Mouse (Mus musculus): ENCODE measurements at regions not wholly inside any gene's neighbourhood (a gene's known extent, or its start where the extent isn't known, plus 50 kb on each side); places are given as distances from the start of the nearest gene placed in this dataset.
A peak's percentile ranks its signal among the peaks of the same experiment; 100 is the strongest.

GRCm38 (mm10) chr3:149280807-149281789 lies 290.7 kb upstream of the Adgrl2 start:
- no peaks in the 10 kb centered on the region for H3K36me3 ChIP-seq
- no peaks in the 10 kb centered on the region for H3K27me3 ChIP-seq
- no peaks in the 10 kb centered on the region for H3K4me1 ChIP-seq
- no peaks in the 10 kb centered on the region for H3K9me3 ChIP-seq
- 84% methylated on average over 9 of the region's 9 CpGs for WGBS
- H3K27ac ChIP-seq = no peak overlapping the region
- ATAC-seq (ENCODE audit: insufficient number of reproducible peaks, insufficient read depth, low FRiP score, low TSS enrichment) = no peak
- H3K4me2 ChIP-seq (replicated peaks) = no peak overlapping the region
- H3K9ac ChIP-seq = no peak overlapping the region
- no peak overlapping the region for H3K4me3 ChIP-seq

- Histone ChIP-seq H3K27me3 (no peaks in the 10 kb centered on the region), H3K4me2 (replicated peaks) (no peak overlapping the region), H3K9ac (no peak overlapping the region), H3K4me1 (no peaks in the 10 kb centered on the region), H3K4me3 (no peak overlapping the region), H3K36me3 (no peaks in the 10 kb centered on the region), H3K27ac (no peak overlapping the region), H3K9me3 (no peaks in the 10 kb centered on the region)
- ATAC-seq (ENCODE audit: insufficient number of reproducible peaks, insufficient read depth, low FRiP score, low TSS enrichment) = no peak
- WGBS = 82% methylated on average over 6 of the region's 6 CpGs
Measured at GRCm38 (mm10) chr3:149279338-149279737, 289.0 kb upstream of the Adgrl2 start.

GRCm38 (mm10) chr3:149277812-149278211 lies 287.5 kb upstream of the Adgrl2 start:
- Histone ChIP-seq H3K27ac (no peak overlapping the region), H3K4me2 (replicated peaks) (no peak overlapping the region), H3K36me3 (no peaks in the 10 kb centered on the region), H3K27me3 (no peaks in the 10 kb centered on the region), H3K4me1 (no peaks in the 10 kb centered on the region), H3K9ac (no peak overlapping the region), H3K9me3 (no peaks in the 10 kb centered on the region), H3K4me3 (no peak overlapping the region)
- WGBS = 63% methylated on average over 3 of the region's 3 CpGs
- ATAC-seq (ENCODE audit: insufficient number of reproducible peaks, insufficient read depth, low FRiP score, low TSS enrichment) = no peak

GRCm38 (mm10) chr3:149275478-149276132 lies 285.2 kb upstream of the Adgrl2 start:
- H3K4me3 ChIP-seq = no peak overlapping the region
- H3K4me2 ChIP-seq (replicated peaks) = no peak overlapping the region
- no peak overlapping the region for H3K9ac ChIP-seq
- H3K27me3 ChIP-seq = no peaks in the 10 kb centered on the region
- no peaks in the 10 kb centered on the region for H3K9me3 ChIP-seq
- H3K36me3 ChIP-seq = no peaks in the 10 kb centered on the region
- no peaks in the 10 kb centered on the region for H3K4me1 ChIP-seq
- ATAC-seq (ENCODE audit: insufficient number of reproducible peaks, insufficient read depth, low FRiP score, low TSS enrichment) = no peak
- WGBS = 77% methylated on average over 6 of the region's 6 CpGs
- no peak overlapping the region for H3K27ac ChIP-seq

GRCm38 (mm10) chr3:149274987-149275386 lies 284.6 kb upstream of the Adgrl2 start:
- H3K4me2 ChIP-seq (replicated peaks) = peak overlapping the region; percentile 23; the same call in 1 of the 2 replicates
- H3K36me3 ChIP-seq = no peaks in the 10 kb centered on the region
- H3K9ac ChIP-seq = no peak overlapping the region
- no peaks in the 10 kb centered on the region for H3K4me1 ChIP-seq
- no peak overlapping the region for H3K27ac ChIP-seq
- H3K4me3 ChIP-seq = no peak overlapping the region
- no peaks in the 10 kb centered on the region for H3K27me3 ChIP-seq
- 74% methylated on average over 5 of the region's 5 CpGs for WGBS
- no peaks in the 10 kb centered on the region for H3K9me3 ChIP-seq
- ATAC-seq (ENCODE audit: insufficient number of reproducible peaks, insufficient read depth, low FRiP score, low TSS enrichment) = no peak

GRCm38 (mm10) chr3:149273993-149274692 lies 283.8 kb upstream of the Adgrl2 start:
- Histone ChIP-seq H3K4me1 (no peaks in the 10 kb centered on the region), H3K4me3 (no peak overlapping the region), H3K9ac (no peak overlapping the region), H3K4me2 (replicated peaks) (peak overlapping the region; percentile 23; the same call in 1 of the 2 replicates), H3K36me3 (no peaks in the 10 kb centered on the region), H3K27ac (no peak overlapping the region), H3K9me3 (no peaks in the 10 kb centered on the region), H3K27me3 (no peaks in the 10 kb centered on the region)
- no peak for ATAC-seq (ENCODE audit: insufficient number of reproducible peaks, insufficient read depth, low FRiP score, low TSS enrichment)
- WGBS = 46% methylated on average over 12 of the region's 12 CpGs

- Histone ChIP-seq H3K4me2 (replicated peaks) (no peak overlapping the region), H3K4me3 (no peak overlapping the region), H3K36me3 (no peaks in the 10 kb centered on the region), H3K27ac (no peak overlapping the region), H3K27me3 (no peaks in the 10 kb centered on the region), H3K4me1 (no peaks in the 10 kb centered on the region), H3K9ac (no peak overlapping the region), H3K9me3 (no peaks in the 10 kb centered on the region)
- no peak for ATAC-seq (ENCODE audit: insufficient number of reproducible peaks, insufficient read depth, low FRiP score, low TSS enrichment)
Measured at GRCm38 (mm10) chr3:149270459-149270858, 280.1 kb upstream of the Adgrl2 start.

GRCm38 (mm10) chr3:149262332-149262970 lies 272.1 kb upstream of the Adgrl2 start:
- Histone ChIP-seq H3K4me1 (no peaks in the 10 kb centered on the region), H3K36me3 (no peaks in the 10 kb centered on the region), H3K9ac (no peak overlapping the region), H3K9me3 (no peaks in the 10 kb centered on the region), H3K4me3 (no peak overlapping the region), H3K27me3 (no peaks in the 10 kb centered on the region), H3K4me2 (replicated peaks) (no peak overlapping the region), H3K27ac (no peak overlapping the region)
- ATAC-seq (ENCODE audit: insufficient number of reproducible peaks, insufficient read depth, low FRiP score, low TSS enrichment) = no peak
- WGBS = 85% methylated on average over 3 of the region's 3 CpGs

GRCm38 (mm10) chr3:149261764-149262163 lies 271.4 kb upstream of the Adgrl2 start:
- Histone ChIP-seq H3K36me3 (no peaks in the 10 kb centered on the region), H3K4me2 (replicated peaks) (no peak overlapping the region), H3K27me3 (no peaks in the 10 kb centered on the region), H3K27ac (no peak overlapping the region), H3K4me3 (no peak overlapping the region), H3K9ac (no peak overlapping the region), H3K4me1 (0 out of 2 replicates have a peak, but pooled peaks cover 3% of the 10 kb centered on the region), H3K9me3 (no peaks in the 10 kb centered on the region)
- 93% methylated on average over 6 of the region's 6 CpGs for WGBS
- ATAC-seq (ENCODE audit: insufficient number of reproducible peaks, insufficient read depth, low FRiP score, low TSS enrichment) = no peak

GRCm38 (mm10) chr3:149258826-149259225 lies 268.5 kb upstream of the Adgrl2 start:
- H3K4me3 ChIP-seq = no peak overlapping the region
- H3K4me1 ChIP-seq = 0 out of 2 replicates have a peak, but pooled peaks cover 9% of the 10 kb centered on the region
- no peaks in the 10 kb centered on the region for H3K36me3 ChIP-seq
- no peaks in the 10 kb centered on the region for H3K27me3 ChIP-seq
- H3K4me2 ChIP-seq (replicated peaks) = no peak overlapping the region
- H3K27ac ChIP-seq = no peak overlapping the region
- H3K9me3 ChIP-seq = no peaks in the 10 kb centered on the region
- WGBS = 87% methylated on average over 6 of the region's 6 CpGs
- no peak for ATAC-seq (ENCODE audit: insufficient number of reproducible peaks, insufficient read depth, low FRiP score, low TSS enrichment)
- H3K9ac ChIP-seq = no peak overlapping the region

- WGBS = 58% methylated on average over 9 of the region's 9 CpGs
Measured at GRCm38 (mm10) chr3:149256891-149257290, 266.5 kb upstream of the Adgrl2 start.

More at GRCm38 (mm10) chr3:149256891-149257290, 266.5 kb upstream of the Adgrl2 start:
- no peak overlapping the region for H3K27ac ChIP-seq
- H3K9ac ChIP-seq = no peak overlapping the region
- H3K9me3 ChIP-seq = no peaks in the 10 kb centered on the region
- H3K27me3 ChIP-seq = no peaks in the 10 kb centered on the region
- H3K36me3 ChIP-seq = no peaks in the 10 kb centered on the region
- no peak overlapping the region for H3K4me3 ChIP-seq
- H3K4me1 ChIP-seq = 0 out of 2 replicates have a peak, but pooled peaks cover 9% of the 10 kb centered on the region
- no peak for ATAC-seq (ENCODE audit: insufficient number of reproducible peaks, insufficient read depth, low FRiP score, low TSS enrichment)
- no peak overlapping the region for H3K4me2 ChIP-seq (replicated peaks)
